23 mouse cellular contexts compared by ENCODE assay signal in the genomic region with DNA sequence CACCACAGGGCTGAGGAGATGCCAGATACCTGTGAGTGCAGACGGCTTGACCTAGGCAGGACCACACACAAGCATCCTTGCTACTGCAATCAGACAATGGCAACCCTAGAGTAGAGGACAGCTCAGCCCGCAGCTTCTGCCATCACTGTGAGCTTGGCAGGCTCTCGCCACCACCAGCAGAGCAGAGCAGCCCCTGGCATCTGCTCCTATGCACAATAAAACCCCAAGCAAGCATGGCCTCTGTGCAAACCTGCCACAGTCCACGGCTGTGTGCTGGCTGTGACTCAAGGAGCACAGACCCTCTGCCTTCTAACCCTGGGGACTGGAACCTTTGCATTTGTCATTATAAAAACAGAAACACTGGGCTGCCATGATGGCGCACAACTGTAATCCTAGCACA. TPM values are rescaled to one million over a fixed set of nuclear protein-coding genes. Genes with fewer than 3 reads are reported as not detected.
DNase-seq lines count a peak whose midpoint lies in the region; ATAC-seq and TF ChIP-seq lines count a peak whose summit lies in the region.
"Had no signal": no experiment of that assay in that cellular context is flagged by ENCODE, and none has a peak within 500 bp of the region (broad histone marks: within the 10 kb centered on the region; RNA-seq: fewer than 3 reads in every experiment).

No protein-coding gene starts in this region.

- intact Hi-C loops in heart, postnatal 25 days (cut with DNase I): loop anchor here (5.0 kb wide), 1 partner anchor 36 kb away; no protein-coding TSS in a partner anchor

- no peaks in the 10 kb centered on the region for H3K27me3 ChIP-seq in hindbrain, embryonic 16.5 days (replicated peaks; ENCODE audit: control insufficient read depth, insufficient read depth, low read length)
- H3K27me3 ChIP-seq in hindbrain, embryonic 11.5 days (ENCODE audit: control insufficient read depth, insufficient read depth, low read length): no peaks in the 10 kb centered on the region
- H3K27me3 ChIP-seq: limb, embryonic 12.5 days; liver, embryonic 12.5 days; neural tube, embryonic 12.5 days had no signal

- H3K4me2 ChIP-seq in hindbrain, embryonic 16.5 days (ENCODE audit: low read length): no peak overlapping the region
- H3K4me2 ChIP-seq in hindbrain, embryonic 11.5 days (replicated peaks; ENCODE audit: low read depth, low read length): no peak overlapping the region
- H3K4me2 ChIP-seq: limb, embryonic 12.5 days; liver, embryonic 12.5 days; neural tube, embryonic 12.5 days had no signal

- H3K4me1 ChIP-seq in hindbrain, embryonic 16.5 days (ENCODE audit: control insufficient read depth, insufficient read depth, low read depth, low read length): 0 out of 2 replicates have a peak, but pooled peaks cover 3% of the 10 kb centered on the region
- H3K4me1 ChIP-seq in hindbrain, embryonic 11.5 days (replicated peaks; ENCODE audit: control insufficient read depth, insufficient read depth, low read length): no peaks in the 10 kb centered on the region
- H3K4me1 ChIP-seq: liver, embryonic 12.5 days; neural tube, embryonic 12.5 days had no signal

- H3K4me3 ChIP-seq in hindbrain, embryonic 16.5 days (ENCODE audit: low read length): no peak overlapping the region
- no peak overlapping the region for H3K4me3 ChIP-seq in hindbrain, embryonic 11.5 days (ENCODE audit: low read depth, low read length)
- H3K4me3 ChIP-seq: layer of hippocampus, adult 2 months; left cerebral cortex, adult 2 months; limb, embryonic 12.5 days; liver, embryonic 12.5 days; midbrain, embryonic 10.5 days; neural tube, embryonic 12.5 days had no signal

- H3K9me3 ChIP-seq in hindbrain, embryonic 16.5 days (ENCODE audit: control insufficient read depth, low read length): no peaks in the 10 kb centered on the region
- no peaks in the 10 kb centered on the region for H3K9me3 ChIP-seq in hindbrain, embryonic 11.5 days (ENCODE audit: control insufficient read depth, low read length)
- H3K9me3 ChIP-seq: neural tube, embryonic 12.5 days had no signal

- no peak for TF ChIP-seq POLR2A in brain, embryonic 14.5 days (IDR thresholded peaks at IDR 0.05; ENCODE audit: borderline replicate concordance, extremely low read depth, insufficient read depth, insufficient read length, poor library complexity, severe bottlenecking)

- 73% methylated on average over 5 of the region's 5 CpGs for WGBS in hindbrain, embryonic 16.5 days
- 86% methylated on average over 5 of the region's 5 CpGs for WGBS in hindbrain, embryonic 11.5 days

- peak; percentile 72 for ATAC-seq in hindbrain, embryonic 16.5 days
- no peak for ATAC-seq in hindbrain, embryonic 11.5 days (ENCODE audit: low FRiP score)
- ATAC-seq: liver, embryonic 12.5 days had no signal

- no peak overlapping the region for H3K27ac ChIP-seq in hindbrain, embryonic 16.5 days (ENCODE audit: low read depth, low read length)
- no peak overlapping the region for H3K27ac ChIP-seq in hindbrain, embryonic 11.5 days (ENCODE audit: low read depth, low read length)
- H3K27ac ChIP-seq: layer of hippocampus, adult 2 months; left cerebral cortex, adult 2 months; limb, embryonic 12.5 days; liver, embryonic 12.5 days; midbrain, embryonic 10.5 days; neural tube, embryonic 12.5 days had no signal

- no peak for TF ChIP-seq CTCF in brain, embryonic 14.5 days (IDR thresholded peaks at IDR 0.05; ENCODE audit: borderline replicate concordance, extremely low read depth, insufficient read depth, insufficient read length)

- DNase-seq in hindbrain, embryonic 11.5 days (ENCODE audit: low spot score): no peak
- DNase-seq in brain, embryonic 14.5 days (ENCODE audit: low read depth): peak; percentile 25
- peak; percentile 40 for DNase-seq in cerebellum, adult 18-20 months
- peak; percentile 55 to 69 for DNase-seq in cerebellum, postnatal 25 days
- DNase-seq in frontal cortex, postnatal 25 days (ENCODE audit: low spot score in 2 of 2): no peak
- DNase-seq in adrenal gland, adult 18-20 months (ENCODE audit: low spot score in 2 of 2): no peak
- DNase-seq in heart, postnatal 25 days (ENCODE audit: low spot score): no peak
- DNase-seq: adrenal gland, adult 2 months; B cell, adult 2 months; gastrocnemius, postnatal 14 days; heart, adult 18-20 months; kidney, adult 2 months; kidney, postnatal 14 days; lung, adult 2 months; right cerebral cortex, adult 18-20 months; thymus, postnatal 14 days had no signal

- no peaks in the 10 kb centered on the region for H3K36me3 ChIP-seq in hindbrain, embryonic 16.5 days (ENCODE audit: control insufficient read depth, insufficient read depth, low read length)
- no peaks in the 10 kb centered on the region for H3K36me3 ChIP-seq in hindbrain, embryonic 11.5 days (ENCODE audit: control insufficient read depth, insufficient read depth, low read length)
- H3K36me3 ChIP-seq: limb, embryonic 12.5 days; liver, embryonic 12.5 days; midbrain, embryonic 10.5 days; neural tube, embryonic 12.5 days had no signal

- no peak overlapping the region for H3K9ac ChIP-seq in hindbrain, embryonic 16.5 days (ENCODE audit: low read depth, low read length)
- no peak overlapping the region for H3K9ac ChIP-seq in hindbrain, embryonic 11.5 days (ENCODE audit: low read depth, low read length)
- H3K9ac ChIP-seq: limb, embryonic 12.5 days; liver, embryonic 12.5 days; neural tube, embryonic 12.5 days had no signal

RNA-seq across cellular contexts. Expression of a gene that starts 41.0 kb away (rescaled TPM):
- polyA plus RNA-seq in hindbrain, embryonic 16.5 days (2015; fragmentation: Nextera tagmentation; extraction: Ambion mirVana): 23.1 and 26.2 TPM in 2 replicates
- 17.6 and 25.0 TPM in 2 replicates for polyA plus RNA-seq in hindbrain, embryonic 11.5 days (2014; fragmentation: Nextera tagmentation; extraction: Ambion mirVana)
- 12.7 and 18.3 TPM in 2 replicates for polyA plus RNA-seq in brain, embryonic 14.5 days (2012; rRNA removed)
- 10 to 100 TPM; 46.4 to 46.6 TPM for total RNA-seq in adrenal gland, adult 18-20 months (2021)
- total RNA-seq in heart, postnatal 25 days (2021): 10 to 100 TPM; 84.1 to 91.6 TPM

Comparison
In these comparisons a context has a peak if more than half of its experiments do, and no peak if none do; other contexts are left out.
1. DNase-seq: peak in brain, embryonic 14.5 days (single experiment), cerebellum, adult 18-20 months (2 of 2) and cerebellum, postnatal 25 days (2 of 2); none in hindbrain, embryonic 11.5 days (single experiment), frontal cortex, postnatal 25 days (0 of 2), adrenal gland, adult 18-20 months (0 of 2) and heart, postnatal 25 days (single experiment).